Mouse (Mus musculus) lung, adult 2 months (tissue): ENCODE results near the gene Dlg4. TPM values are rescaled to one million over a fixed set of nuclear protein-coding genes. Genes with fewer than 3 reads are reported as not detected.
A peak's percentile ranks its signal among the peaks of the same experiment; 100 is the strongest.

Source experiments
- DNase-seq: peaks from one replicate; pipeline ENCODE4 v3.0.0; 2022
- H3K4me1 ChIP-seq: fragments of 200-500 bp; 2 replicates; pipeline ENCODE4 v1.6.1; 2011; ENCODE audit warnings: low read length; ENCODE audit not compliant: control insufficient read depth, insufficient read depth
- H3K4me3 ChIP-seq: fragments of 200-500 bp; replicated peaks from 2 replicates; pipeline ENCODE3; 2011; ENCODE audit warnings: low read depth, mild to moderate bottlenecking, control low read depth, low read length; ENCODE audit errors: extremely low read depth
- CTCF ChIP-seq: fragments of 200-500 bp; IDR thresholded peaks from 2 replicates; pipeline ENCODE4 v1.5.1; 2011; ENCODE audit warnings: mild to moderate bottlenecking, low read length, control low read depth; ENCODE audit not compliant: insufficient read depth
- POLR2A ChIP-seq: fragments of 200-500 bp; IDR thresholded peaks from 2 replicates; pipeline ENCODE4 v1.6.1; 2011; ENCODE audit warnings: low read depth, mild to moderate bottlenecking, control low read depth, low read length, borderline replicate concordance; ENCODE audit errors: extremely low read depth
- WGBS: fragments of 180-500 bp; shearing (Covaris S2); methylation state at CpG from one replicate; pipeline ENCODE4 v1.1.7; 2018; 5-methylcytosine and 5-hydroxymethylcytosine counted together
- polyA plus RNA-seq: library from polyadenylated mRNA; depleted of rRNA; stranded (reverse); fragments of >200 nt; gene quantifications from 2 replicates; pipeline ENCODE4 v1.2.3, GENCODE M21; 2012; rRNA removed

Dlg4 gene
- polyA plus RNA-seq, 1 experiment, result 33.7 TPM

GRCm38 (mm10) chr11:70084563-70084962 is 67.8 kb downstream of the Dlg4 start:
- no peaks in the 10 kb centered on the region for H3K4me1 ChIP-seq
- WGBS, result 78% methylated on average over 8 of the region's 8 CpGs
- no peak overlapping the region for H3K4me3 ChIP-seq
- TF ChIP-seq CTCF (no peak), POLR2A (no peak)
- DNase-seq, result no peak

GRCm38 (mm10) chr11:70091986-70092783 is 75.4 kb downstream of the Dlg4 start, which contains the start of gene Asgr2:
TSS of gene Asgr2 (plus strand) at chr11:70092644.
- WGBS, result 60% methylated on average over 12 of the region's 12 CpGs
- H3K4me1 ChIP-seq, result no peaks in the 10 kb centered on the region
- TF ChIP-seq POLR2A (no peak), CTCF (no peak)
- peak; percentile 27 for DNase-seq
- no peak within 1 kb of the TSS for H3K4me3 ChIP-seq

Other genes starting within 250 kb of the Dlg4 start
- gene Chrnb1, start 221.0 kb upstream of the Dlg4 start, polyA plus RNA-seq, result 31.5 and 38.0 TPM in 2 replicates
- gene Fgf11, start 215.1 kb upstream of the Dlg4 start, polyA plus RNA-seq, result 6.9 and 8.0 TPM in 2 replicates
- gene Tmem102, start 211.3 kb upstream of the Dlg4 start, polyA plus RNA-seq, result 9.4 and 9.5 TPM in 2 replicates
- not detected in 2 replicates for gene Gm39566, start 201.6 kb upstream of the Dlg4 start, polyA plus RNA-seq
- not detected in 2 replicates for gene Spem2, start 198.5 kb upstream of the Dlg4 start, polyA plus RNA-seq
- gene Spem1, start 194.8 kb upstream of the Dlg4 start, polyA plus RNA-seq, result 0.15 and 0.41 TPM in 2 replicates
- gene Nlgn2, start 179.2 kb upstream of the Dlg4 start, polyA plus RNA-seq, result 32.3 and 42.0 TPM in 2 replicates
- gene Tmem256, start 178.4 kb upstream of the Dlg4 start, polyA plus RNA-seq, result 151 and 173 TPM in 2 replicates
- 192 and 225 TPM in 2 replicates for gene Plscr3, start 170.6 kb upstream of the Dlg4 start, polyA plus RNA-seq
- 14.4 and 17.4 TPM in 2 replicates for gene Tnk1, start 158.2 kb upstream of the Dlg4 start, polyA plus RNA-seq
- gene Tmem95, start 138.9 kb upstream of the Dlg4 start, polyA plus RNA-seq, result not detected in 2 replicates
- 12.6 and 19.1 TPM in 2 replicates for gene Kctd11, start 135.5 kb upstream of the Dlg4 start, polyA plus RNA-seq
- 11.2 and 14.3 TPM in 2 replicates for gene Acap1, start 121.4 kb upstream of the Dlg4 start, polyA plus RNA-seq
- gene 2810408A11Rik, start 116.0 kb upstream of the Dlg4 start, polyA plus RNA-seq, result 0.65 and 1.4 TPM in 2 replicates
- gene Neurl4, start 115.9 kb upstream of the Dlg4 start, polyA plus RNA-seq, result 47.7 and 58.1 TPM in 2 replicates
- gene Gps2, start 103.1 kb upstream of the Dlg4 start, polyA plus RNA-seq, result 104 and 112 TPM in 2 replicates
- gene Eif5a, start 95.0 kb upstream of the Dlg4 start, polyA plus RNA-seq, result 216 and 372 TPM in 2 replicates
- gene Ybx2, start 81.1 kb upstream of the Dlg4 start, polyA plus RNA-seq, result 4.6 and 6.7 TPM in 2 replicates
- 22.3 and 40.4 TPM in 2 replicates for gene Slc2a4, start 68.8 kb upstream of the Dlg4 start, polyA plus RNA-seq
- gene Cldn7, start 52.2 kb upstream of the Dlg4 start, polyA plus RNA-seq, result 60.5 and 63.7 TPM in 2 replicates
- gene Ctdnep1, start 35.8 kb upstream of the Dlg4 start, polyA plus RNA-seq, result 88.3 and 102 TPM in 2 replicates
- 38.5 and 53.8 TPM in 2 replicates for gene Elp5, start 34.4 kb upstream of the Dlg4 start, polyA plus RNA-seq
- 333 and 615 TPM in 2 replicates for gene Gabarap, start 25.8 kb upstream of the Dlg4 start, polyA plus RNA-seq
- 15.0 and 22.9 TPM in 2 replicates for gene Phf23, start 21.2 kb upstream of the Dlg4 start, polyA plus RNA-seq
- 16.7 and 20.8 TPM in 2 replicates for gene Dvl2, start 16.3 kb upstream of the Dlg4 start, polyA plus RNA-seq
- 63.1 and 88.6 TPM in 2 replicates for gene Acadvl, start 1.5 kb upstream of the Dlg4 start, polyA plus RNA-seq
- 2.4 and 4.9 TPM in 2 replicates for gene Asgr1, start 37.1 kb downstream of the Dlg4 start, polyA plus RNA-seq
- gene Asgr2, start 75.7 kb downstream of the Dlg4 start, polyA plus RNA-seq, result 0.51 and 0.52 TPM in 2 replicates
- 12.1 and 17.7 TPM in 2 replicates for gene Mgl2, start 113.4 kb downstream of the Dlg4 start, polyA plus RNA-seq
- gene Clec10a, start 139.3 kb downstream of the Dlg4 start, polyA plus RNA-seq, result 4.0 and 4.2 TPM in 2 replicates
- gene Slc16a11, start 195.8 kb downstream of the Dlg4 start, polyA plus RNA-seq, result 211 and 239 TPM in 2 replicates
- gene Slc16a13, start 204.1 kb downstream of the Dlg4 start, polyA plus RNA-seq, result 9.2 and 11.3 TPM in 2 replicates
- gene Bcl6b, start 212.9 kb downstream of the Dlg4 start, polyA plus RNA-seq, result 21.9 and 25.6 TPM in 2 replicates
- 79.0 and 80.9 TPM in 2 replicates for gene 0610010K14Rik, start 221.0 kb downstream of the Dlg4 start, polyA plus RNA-seq
- 6.6 and 7.2 TPM in 2 replicates for gene Gm21988, start 222.9 kb downstream of the Dlg4 start, polyA plus RNA-seq
- 143 and 168 TPM in 2 replicates for gene Rnasek, start 222.9 kb downstream of the Dlg4 start, polyA plus RNA-seq
- 4.6 and 9.2 TPM in 2 replicates for gene Alox12, start 238.4 kb downstream of the Dlg4 start, polyA plus RNA-seq